Mouse (Mus musculus): Measurements from ENCODE around the gene Spats2. TPM values are rescaled to one million over a fixed set of nuclear protein-coding genes. Genes with fewer than 3 reads are reported as not detected.
"Not testable (repeated sequence)": the region's sequence is repeated elsewhere in the genome, so short reads cannot be mapped to it uniquely, and the experiment has no call there.

The Spats2 gene
- polyA plus RNA-seq (2016; fragmentation: Nextera tagmentation; extraction: Ambion mirVana): 23.6 and 23.8 TPM in 2 replicates

GRCm38 (mm10) chr15:99125711-99126080 lies at the start of gene Spats2:
TSS of gene Spats2 (plus strand) at chr15:99125916.
- peaks cover 55% of the 10 kb centered on the region for H3K4me1 ChIP-seq
- 3% methylated on average over 12 of the region's 12 CpGs for WGBS (ENCODE audit: insufficient replicate concordance)
- peak within 1 kb of the TSS; percentile 87 for H3K4me2 ChIP-seq
- H3K27ac ChIP-seq: peak within 1 kb of the TSS; percentile 79
- H3K9me3 ChIP-seq (replicated peaks): no peaks in the 10 kb centered on the region
- H3K4me3 ChIP-seq: peak within 1 kb of the TSS; percentile 80
- no peaks in the 10 kb centered on the region for H3K36me3 ChIP-seq
- peak within 1 kb of the TSS; percentile 82 for H3K9ac ChIP-seq
- peaks cover 13% of the 10 kb centered on the region for H3K27me3 ChIP-seq (replicated peaks)
- no peak; the same call in 1 of the 2 replicates for ATAC-seq

- not testable (repeated sequence) for ATAC-seq; H3K9me3 ChIP-seq (replicated peaks); H3K27ac ChIP-seq; H3K27me3 ChIP-seq (replicated peaks)
- Histone ChIP-seq H3K4me3 (peak overlapping the region; percentile 89), H3K36me3 (peaks cover 47% of the 10 kb centered on the region), H3K4me1 (peaks cover 35% of the 10 kb centered on the region), H3K9ac (peak overlapping the region; percentile 88), H3K4me2 (peak overlapping the region; percentile 83)
- WGBS (ENCODE audit: insufficient replicate concordance): 95% methylated on average over 3 of the region's 3 CpGs
Observed at GRCm38 (mm10) chr15:99076011-99076410, 49.7 kb upstream of the Spats2 start.

- H3K27ac ChIP-seq: no peak overlapping the region
- H3K4me3 ChIP-seq: no peak overlapping the region
- no peak overlapping the region for H3K9ac ChIP-seq
- H3K36me3 ChIP-seq: peaks cover 70% of the 10 kb centered on the region
- H3K4me1 ChIP-seq: peaks cover 36% of the 10 kb centered on the region
- no peaks in the 10 kb centered on the region for H3K9me3 ChIP-seq (replicated peaks)
- WGBS (ENCODE audit: insufficient replicate concordance): 82% methylated on average over 15 of the region's 15 CpGs
- H3K4me2 ChIP-seq: no peak overlapping the region
- H3K27me3 ChIP-seq (replicated peaks): peaks cover 5% of the 10 kb centered on the region
- ATAC-seq: no peak
Observed at GRCm38 (mm10) chr15:99078181-99078910, 47.4 kb upstream of the Spats2 start.

- no peak overlapping the region for H3K4me2 ChIP-seq
- no peak overlapping the region for H3K9ac ChIP-seq
- H3K9me3 ChIP-seq (replicated peaks): no peaks in the 10 kb centered on the region
- WGBS (ENCODE audit: insufficient replicate concordance): 70% methylated on average over 3 of the region's 3 CpGs
- H3K4me3 ChIP-seq: no peak overlapping the region
- peaks cover 20% of the 10 kb centered on the region for H3K27me3 ChIP-seq (replicated peaks)
- no peak for ATAC-seq
- no peak overlapping the region for H3K27ac ChIP-seq
- H3K4me1 ChIP-seq: peaks cover 43% of the 10 kb centered on the region
- peaks cover 75% of the 10 kb centered on the region for H3K36me3 ChIP-seq
Observed at GRCm38 (mm10) chr15:99079804-99080203, 45.9 kb upstream of the Spats2 start.

GRCm38 (mm10) chr15:99082322-99082721 lies 43.4 kb upstream of the Spats2 start:
- Histone ChIP-seq H3K4me3 (no peak overlapping the region), H3K4me1 (peaks cover 25% of the 10 kb centered on the region), H3K27me3 (replicated peaks) (peaks cover 45% of the 10 kb centered on the region), H3K9me3 (replicated peaks) (no peaks in the 10 kb centered on the region), H3K4me2 (no peak overlapping the region), H3K9ac (no peak overlapping the region), H3K27ac (no peak overlapping the region), H3K36me3 (peaks cover 65% of the 10 kb centered on the region)
- no peak for ATAC-seq
- 90% methylated on average over 12 of the region's 12 CpGs for WGBS (ENCODE audit: insufficient replicate concordance)

- Histone ChIP-seq H3K4me1 (peaks cover 22% of the 10 kb centered on the region), H3K9me3 (replicated peaks) (no peaks in the 10 kb centered on the region), H3K27ac (no peak overlapping the region), H3K4me2 (no peak overlapping the region), H3K27me3 (replicated peaks) (peaks cover 50% of the 10 kb centered on the region), H3K4me3 (no peak overlapping the region), H3K9ac (no peak overlapping the region), H3K36me3 (peaks cover 60% of the 10 kb centered on the region)
- WGBS (ENCODE audit: insufficient replicate concordance): 91% methylated on average over 16 of the region's 16 CpGs
- ATAC-seq: no peak
Observed at GRCm38 (mm10) chr15:99082840-99083239, 42.9 kb upstream of the Spats2 start.

- Histone ChIP-seq H3K36me3 (peaks cover 56% of the 10 kb centered on the region), H3K9ac (no peak overlapping the region), H3K4me1 (peaks cover 22% of the 10 kb centered on the region), H3K27me3 (replicated peaks) (peaks cover 54% of the 10 kb centered on the region), H3K27ac (no peak overlapping the region), H3K9me3 (replicated peaks) (no peaks in the 10 kb centered on the region), H3K4me2 (no peak overlapping the region), H3K4me3 (no peak overlapping the region)
- ATAC-seq: no peak
- 62% methylated on average over 9 of the region's 9 CpGs for WGBS (ENCODE audit: insufficient replicate concordance)
Observed at GRCm38 (mm10) chr15:99083258-99083657, 42.5 kb upstream of the Spats2 start.

- no peak overlapping the region for H3K9ac ChIP-seq
- H3K9me3 ChIP-seq (replicated peaks): no peaks in the 10 kb centered on the region
- H3K4me3 ChIP-seq: 0 out of 2 replicates have a peak overlapping the region, but pooled peaks have one; percentile 15
- peaks cover 48% of the 10 kb centered on the region for H3K36me3 ChIP-seq
- peak overlapping the region; percentile 26; the same call in 1 of the 2 replicates for H3K4me2 ChIP-seq
- no peak overlapping the region for H3K27ac ChIP-seq
- H3K27me3 ChIP-seq (replicated peaks): peaks cover 62% of the 10 kb centered on the region
- H3K4me1 ChIP-seq: peaks cover 28% of the 10 kb centered on the region
- WGBS (ENCODE audit: insufficient replicate concordance): 16% methylated on average over 11 of the region's 11 CpGs
- no peak for ATAC-seq
Observed at GRCm38 (mm10) chr15:99083867-99084557, 41.7 kb upstream of the Spats2 start.

- no peak for ATAC-seq
- Histone ChIP-seq H3K27me3 (replicated peaks) (peaks cover 68% of the 10 kb centered on the region), H3K4me2 (peak overlapping the region; percentile 26; the same call in 1 of the 2 replicates), H3K4me3 (0 out of 2 replicates have a peak overlapping the region, but pooled peaks have one; percentile 15), H3K9ac (no peak overlapping the region), H3K9me3 (replicated peaks) (no peaks in the 10 kb centered on the region), H3K4me1 (peaks cover 30% of the 10 kb centered on the region), H3K36me3 (peaks cover 42% of the 10 kb centered on the region), H3K27ac (no peak overlapping the region)
- WGBS (ENCODE audit: insufficient replicate concordance): 24% methylated on average over 19 of the region's 19 CpGs
Observed at GRCm38 (mm10) chr15:99084618-99085017, 41.1 kb upstream of the Spats2 start.

- H3K4me2 ChIP-seq: no peak overlapping the region
- 70% methylated on average over 4 of the region's 4 CpGs for WGBS (ENCODE audit: insufficient replicate concordance)
- no peaks in the 10 kb centered on the region for H3K9me3 ChIP-seq (replicated peaks)
- H3K36me3 ChIP-seq: peaks cover 28% of the 10 kb centered on the region
- H3K9ac ChIP-seq: no peak overlapping the region
- no peak overlapping the region for H3K4me3 ChIP-seq
- peaks cover 82% of the 10 kb centered on the region for H3K27me3 ChIP-seq (replicated peaks)
- no peak for ATAC-seq
- H3K27ac ChIP-seq: no peak overlapping the region
- peaks cover 30% of the 10 kb centered on the region for H3K4me1 ChIP-seq
Observed at GRCm38 (mm10) chr15:99085997-99086396, 39.7 kb upstream of the Spats2 start.

GRCm38 (mm10) chr15:99087253-99088075 lies 38.3 kb upstream of the Spats2 start, which contains the start of gene C1ql4:
TSS of gene C1ql4 (minus strand) at chr15:99087817.
- Histone ChIP-seq H3K27me3 (replicated peaks) (peaks cover 96% of the 10 kb centered on the region), H3K36me3 (peaks cover 14% of the 10 kb centered on the region), H3K9ac (no peak within 1 kb of the TSS), H3K27ac (no peak within 1 kb of the TSS), H3K4me2 (peak within 1 kb of the TSS; percentile 51), H3K4me3 (peak within 1 kb of the TSS; percentile 26), H3K9me3 (replicated peaks) (no peaks in the 10 kb centered on the region), H3K4me1 (peaks cover 30% of the 10 kb centered on the region)
- WGBS (ENCODE audit: insufficient replicate concordance): 12% methylated on average over 58 of the region's 60 CpGs
- ATAC-seq: peak; percentile 24; the same call in 1 of the 2 replicates

Measured in liver, embryonic 12.5 days (tissue).